Mouse (Mus musculus) erythroblast, embryonic 14.5 days (primary cell): Measurements from ENCODE around the gene Rpl39.

Experiments used
- GATA1 ChIP-seq: IDR thresholded peaks from 2 replicates; pipeline ENCODE4 v1.6.1; 2012; ENCODE audit warnings: low read length, inconsistent platforms, mixed read lengths
- TAL1 ChIP-seq: IDR thresholded peaks from 3 replicates; pipeline ENCODE4 v1.6.1; 2012; ENCODE audit warnings: low read length, inconsistent platforms, mixed read lengths

GRCm38 (mm10) chrX:37068766-37069165, 16.4 kb downstream of the Rpl39 start:
- TF ChIP-seq GATA1 (no peak), TAL1 (no peak)
